Mouse (Mus musculus): ENCODE data around the gene Gadd45g. TPM values are rescaled to one million over a fixed set of nuclear protein-coding genes. Genes with fewer than 3 reads are reported as not detected.

Gene Gadd45g
- total RNA-seq, 1 experiment: 57.8 TPM

DNA sequence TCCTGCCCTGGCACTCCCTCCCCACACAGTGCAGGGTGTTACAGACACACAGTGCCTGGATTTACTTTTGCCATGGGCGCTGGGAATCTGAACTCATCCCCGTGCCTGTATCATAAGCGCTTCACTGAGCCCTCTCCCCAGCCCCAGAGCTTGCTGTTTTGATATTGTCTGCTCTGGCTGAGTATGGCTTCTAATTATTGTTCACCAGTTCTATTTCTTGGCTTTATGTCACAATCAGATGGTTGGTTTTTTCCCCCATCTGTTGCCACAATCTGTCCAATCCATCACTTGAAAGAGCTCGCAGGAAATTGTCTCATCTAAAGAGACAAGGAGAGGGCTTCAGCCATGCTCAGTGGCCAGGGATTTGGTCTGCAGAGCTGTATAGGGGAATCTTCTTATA lies 40.8 kb upstream of the Gadd45g start:
- H3K9ac ChIP-seq (ENCODE audit: insufficient read depth, low read depth, low read length, poor library complexity, severe bottlenecking): no peak overlapping the region
- no peak for DNase-seq (ENCODE audit: low read depth, low spot score)
- no peaks in the 10 kb centered on the region for H3K9me3 ChIP-seq (ENCODE audit: control insufficient read depth, insufficient read depth, low read depth, low read length)
- in situ Hi-C loops (cut with MboI; ENCODE audit: low sequenced_read_pairs in 2 of 2, unreplicated experiment in 2 of 2): no loop called here
- no peaks in the 10 kb centered on the region for H3K4me1 ChIP-seq (ENCODE audit: control insufficient read depth in 2 of 2, insufficient read depth in 2 of 2, low read length in 2 of 2, poor library complexity in 1 of 2)
- no peak overlapping the region for H3K4me3 ChIP-seq (ENCODE audit: insufficient read depth in 1 of 2, low read depth in 1 of 2, low read length in 2 of 2, poor library complexity in 1 of 2, severe bottlenecking in 1 of 2)
- no peak overlapping the region for H3K27ac ChIP-seq (ENCODE audit: insufficient read depth, low read depth, low read length, poor library complexity, severe bottlenecking)
- H3K36me3 ChIP-seq (ENCODE audit: control insufficient read depth, insufficient read depth, low read length, poor library complexity, severe bottlenecking): no peaks in the 10 kb centered on the region
- TF ChIP-seq CHD2 (IDR thresholded peaks at IDR 0.05; ENCODE audit: low read depth, low read length) (no peak), HCFC1 (IDR thresholded peaks at IDR 0.05; ENCODE audit: borderline replicate concordance, insufficient read depth, low read length) (no peak), MAFK (IDR thresholded peaks at IDR 0.05; ENCODE audit: insufficient read depth, low read depth, low read length) (no peak), ZC3H11A (IDR thresholded peaks at IDR 0.05; ENCODE audit: borderline replicate concordance, low read depth, low read length) (no peak), ZNF384 (IDR thresholded peaks at IDR 0.05; ENCODE audit: low read depth, low read length) (no peak)

DNA sequence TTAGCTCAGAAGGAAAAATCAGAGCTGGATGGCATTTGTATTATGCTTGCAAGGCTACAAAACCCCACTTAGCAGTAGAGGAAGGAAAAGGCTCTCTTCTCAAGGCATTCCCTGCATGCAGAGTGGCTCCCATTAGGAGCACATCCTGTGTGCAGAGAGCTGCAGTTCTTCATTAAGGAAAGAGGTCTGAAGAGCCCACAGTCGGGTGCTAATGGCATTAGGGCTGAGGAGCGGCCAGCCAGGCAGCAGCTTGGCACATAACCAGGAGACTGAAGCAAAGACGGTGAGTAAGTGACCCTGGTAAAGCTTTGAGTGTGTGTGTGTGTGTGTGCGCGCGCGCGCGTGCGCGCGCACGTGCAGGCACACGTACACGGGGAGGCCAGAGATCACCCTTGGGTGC lies 40.3 kb upstream of the Gadd45g start:
- DNase-seq (ENCODE audit: low read depth, low spot score): no peak
- Histone ChIP-seq H3K27ac (ENCODE audit: insufficient read depth, low read depth, low read length, poor library complexity, severe bottlenecking) (no peak overlapping the region), H3K36me3 (ENCODE audit: control insufficient read depth, insufficient read depth, low read length, poor library complexity, severe bottlenecking) (no peaks in the 10 kb centered on the region), H3K9ac (ENCODE audit: insufficient read depth, low read depth, low read length, poor library complexity, severe bottlenecking) (no peak overlapping the region), H3K4me1 (ENCODE audit: control insufficient read depth in 2 of 2, insufficient read depth in 2 of 2, low read length in 2 of 2, poor library complexity in 1 of 2) (no peaks in the 10 kb centered on the region), H3K4me3 (ENCODE audit: insufficient read depth in 1 of 2, low read depth in 1 of 2, low read length in 2 of 2, poor library complexity in 1 of 2, severe bottlenecking in 1 of 2) (no peak overlapping the region), H3K9me3 (ENCODE audit: control insufficient read depth, insufficient read depth, low read depth, low read length) (no peaks in the 10 kb centered on the region)
- TF ChIP-seq CHD2 (IDR thresholded peaks at IDR 0.05; ENCODE audit: low read depth, low read length) (no peak), HCFC1 (IDR thresholded peaks at IDR 0.05; ENCODE audit: borderline replicate concordance, insufficient read depth, low read length) (no peak), MAFK (IDR thresholded peaks at IDR 0.05; ENCODE audit: insufficient read depth, low read depth, low read length) (no peak), ZNF384 (IDR thresholded peaks at IDR 0.05; ENCODE audit: low read depth, low read length) (no peak), ZC3H11A (IDR thresholded peaks at IDR 0.05; ENCODE audit: borderline replicate concordance, low read depth, low read length) (no peak)
- in situ Hi-C loops (cut with MboI; ENCODE audit: low sequenced_read_pairs in 2 of 2, unreplicated experiment in 2 of 2): no loop called here

DNA sequence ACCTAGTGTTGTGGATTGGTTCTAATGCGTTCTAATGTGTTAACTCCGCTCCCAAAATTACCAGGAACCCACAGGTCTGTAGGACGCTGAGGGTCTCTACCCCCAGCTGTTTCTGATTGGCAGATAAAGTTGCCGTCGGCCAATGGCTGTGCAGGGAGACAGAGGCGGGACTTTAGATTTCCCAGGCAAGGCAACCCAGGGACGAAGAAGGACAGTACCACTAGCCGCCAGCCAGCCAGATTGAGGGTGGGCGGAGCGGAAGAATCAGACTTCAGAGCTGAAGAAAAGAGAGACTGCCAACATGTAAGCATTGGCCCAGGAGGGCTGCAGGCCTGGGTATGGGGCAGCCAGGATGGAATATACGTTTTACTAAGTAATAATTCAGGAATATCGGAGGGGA lies 38.3 kb upstream of the Gadd45g start:
- Histone ChIP-seq H3K4me1 (ENCODE audit: control insufficient read depth in 2 of 2, insufficient read depth in 2 of 2, low read length in 2 of 2, poor library complexity in 1 of 2) (no peaks in the 10 kb centered on the region), H3K36me3 (ENCODE audit: control insufficient read depth, insufficient read depth, low read length, poor library complexity, severe bottlenecking) (no peaks in the 10 kb centered on the region), H3K9ac (ENCODE audit: insufficient read depth, low read depth, low read length, poor library complexity, severe bottlenecking) (no peak overlapping the region; the same call in 1 of the 2 replicates), H3K9me3 (ENCODE audit: control insufficient read depth, insufficient read depth, low read depth, low read length) (no peaks in the 10 kb centered on the region), H3K27ac (ENCODE audit: insufficient read depth, low read depth, low read length, poor library complexity, severe bottlenecking) (no peak overlapping the region), H3K4me3 (ENCODE audit: insufficient read depth in 1 of 2, low read depth in 1 of 2, low read length in 2 of 2, poor library complexity in 1 of 2, severe bottlenecking in 1 of 2) (0 out of 4 replicates have a peak overlapping the region, but pooled peaks of 1 of the 2 experiments have one; percentile 0)
- peak; percentile 47 for DNase-seq (ENCODE audit: low read depth, low spot score)
- in situ Hi-C loops (cut with MboI; ENCODE audit: low sequenced_read_pairs in 2 of 2, unreplicated experiment in 2 of 2): no loop called here
- peak; percentile 44; the same call in 1 of the 2 replicates for TF ChIP-seq CHD2 (IDR thresholded peaks at IDR 0.05; ENCODE audit: low read depth, low read length)
- TF ChIP-seq ZNF384 (IDR thresholded peaks at IDR 0.05; ENCODE audit: low read depth, low read length): no peak

DNA sequence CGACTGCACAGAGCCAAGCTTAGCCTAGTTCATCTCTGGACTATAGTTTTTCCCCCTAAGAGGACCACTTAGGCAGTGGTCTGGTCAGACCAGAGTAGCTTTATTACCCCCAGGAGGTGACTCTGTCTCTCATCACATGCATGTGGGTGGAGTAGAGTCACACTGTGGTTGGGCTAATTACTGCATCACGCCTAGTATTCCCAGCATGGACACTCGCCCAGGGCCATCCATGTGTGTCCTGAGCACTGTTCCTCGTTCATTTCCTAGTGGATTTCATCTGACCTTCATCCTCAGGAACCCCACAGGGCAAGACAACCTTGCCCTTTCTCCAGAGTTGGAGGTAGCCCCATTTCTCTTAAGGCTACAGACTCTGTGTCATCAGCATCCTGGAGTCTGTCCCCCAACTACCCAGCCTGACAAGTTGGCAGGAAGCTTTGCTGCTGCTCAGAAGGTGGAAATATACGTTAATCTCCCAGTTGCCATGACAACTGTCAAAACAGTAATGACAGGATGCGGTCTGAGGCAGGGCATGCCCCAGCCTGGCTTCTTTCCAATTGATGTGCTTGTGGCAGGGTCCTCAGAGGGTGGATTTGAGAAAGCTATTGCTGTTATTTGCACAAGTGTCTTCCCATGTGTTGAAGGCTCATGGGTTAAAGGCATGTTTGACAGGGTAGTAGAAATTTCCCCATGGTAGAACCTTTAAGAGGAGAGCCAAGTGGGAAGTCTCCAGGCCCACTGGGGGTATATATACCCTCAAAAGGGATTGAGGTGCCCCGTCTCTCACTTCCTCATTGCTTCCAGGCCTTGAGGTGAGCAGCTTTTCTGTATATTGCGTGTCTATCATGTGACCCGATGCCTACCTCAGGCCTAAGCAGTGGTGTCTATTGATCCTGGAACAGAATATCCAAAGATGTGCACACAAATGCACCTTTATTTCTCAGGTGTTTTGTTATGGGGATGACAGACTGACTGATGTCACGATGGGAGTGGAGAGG lies 32.6 kb upstream of the Gadd45g start:
- H3K36me3 ChIP-seq (ENCODE audit: control insufficient read depth, insufficient read depth, low read length, poor library complexity, severe bottlenecking): no peaks in the 10 kb centered on the region
- H3K9me3 ChIP-seq (ENCODE audit: control insufficient read depth, insufficient read depth, low read depth, low read length): no peaks in the 10 kb centered on the region
- no peak for DNase-seq (ENCODE audit: low read depth, low spot score)
- in situ Hi-C loops (cut with MboI; ENCODE audit: low sequenced_read_pairs in 2 of 2, unreplicated experiment in 2 of 2): no loop called here
- no peak overlapping the region for H3K27ac ChIP-seq (ENCODE audit: insufficient read depth, low read depth, low read length, poor library complexity, severe bottlenecking)
- no peak overlapping the region for H3K9ac ChIP-seq (ENCODE audit: insufficient read depth, low read depth, low read length, poor library complexity, severe bottlenecking)
- H3K4me3 ChIP-seq (ENCODE audit: insufficient read depth in 1 of 2, low read depth in 1 of 2, low read length in 2 of 2, poor library complexity in 1 of 2, severe bottlenecking in 1 of 2): no peak overlapping the region
- TF ChIP-seq ZC3H11A (IDR thresholded peaks at IDR 0.05; ENCODE audit: borderline replicate concordance, low read depth, low read length) (no peak), MAFK (IDR thresholded peaks at IDR 0.05; ENCODE audit: insufficient read depth, low read depth, low read length) (no peak)
- no peaks in the 10 kb centered on the region for H3K4me1 ChIP-seq (ENCODE audit: control insufficient read depth in 2 of 2, insufficient read depth in 2 of 2, low read length in 2 of 2, poor library complexity in 1 of 2)
